Mouse (Mus musculus) left cerebral cortex, adult 18-20 months (tissue): ENCODE measurements around the gene Poc1b. TPM values are rescaled to one million over a fixed set of nuclear protein-coding genes. Genes with fewer than 3 reads are reported as not detected.

Experiments
- DNase-seq, 2 experiments: peaks; one replicate each; pipeline ENCODE4 v3.0.0; 2021 to 2022; ENCODE audit warnings: low spot score in 2 of 2, mixed read lengths in 1 of 2
- long read RNA-seq, 2 experiments: library from polyadenylated mRNA; stranded (forward); transcript quantifications; one replicate each; pipeline ENCODE4 v2.0.0; 2021
- total RNA-seq, 2 experiments: library from RNA; stranded (reverse); gene quantifications; 2 replicates each; pipeline ENCODE4 v1.2.3; 2021

The Poc1b gene
- total RNA-seq, result 1 to 10 TPM; 6.5 to 7.1 TPM
- long read RNA-seq, experiment 1, partial matches to known transcripts, result 2 of 6 reads
- long read RNA-seq, experiment 1, other reads (novel, unspliced or antisense), result 0 of 6 reads
- long read RNA-seq, experiment 2, partial matches to known transcripts, result 0 of 3 reads
- long read RNA-seq, experiment 2, other reads (novel, unspliced or antisense), result 1 of 3 reads

DNA sequence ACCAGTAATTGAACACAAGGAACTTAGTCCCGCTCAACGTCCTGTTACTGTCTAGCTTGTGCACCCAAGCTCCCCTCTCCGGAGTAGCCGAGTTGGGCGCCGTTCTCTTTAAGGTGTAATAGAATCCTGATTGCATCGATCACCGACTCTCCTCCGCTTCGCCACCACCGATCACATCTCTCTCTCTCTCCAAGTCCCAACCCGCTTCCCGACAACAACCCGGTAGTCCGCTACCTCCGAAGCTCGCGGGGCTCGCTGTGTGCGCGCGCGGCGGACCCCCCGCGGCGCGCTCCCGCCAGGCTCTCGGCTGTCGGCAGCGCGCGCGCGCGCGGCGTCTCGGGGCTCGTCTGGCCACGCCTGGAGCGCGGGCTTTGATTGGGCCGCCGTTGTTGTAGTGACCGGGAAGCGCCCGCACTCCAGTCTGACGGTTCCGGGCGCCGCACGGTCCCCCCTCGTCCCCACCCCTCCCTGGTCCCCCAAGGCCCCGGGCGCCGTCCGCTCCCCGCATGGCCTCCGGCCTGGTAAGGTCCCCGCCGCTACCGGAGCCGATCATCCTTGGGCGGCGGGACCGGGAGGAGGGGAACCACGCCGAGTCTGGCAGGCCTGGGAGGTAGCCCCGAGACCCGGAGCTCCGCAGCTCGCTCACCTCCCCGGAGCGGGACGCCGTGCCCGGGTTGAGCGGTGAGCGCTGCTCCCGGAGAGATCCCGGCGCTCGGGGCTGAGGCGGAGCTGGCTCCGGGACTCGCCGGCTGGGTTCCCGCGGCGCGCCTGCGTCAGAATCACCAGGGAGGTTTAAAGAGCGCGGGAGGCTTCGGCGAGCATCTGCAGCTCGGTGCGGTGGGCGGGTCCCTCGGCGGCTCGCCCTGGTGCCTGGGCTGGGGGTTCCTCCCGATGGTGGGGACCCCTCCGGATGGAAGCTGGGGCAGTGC is at the start of gene Poc1b:
TSS of gene Poc1b (plus strand) at position 334 of the 929 bp plus-strand sequence.
- DNase-seq, result peak; percentile 72 to 88

DNA sequence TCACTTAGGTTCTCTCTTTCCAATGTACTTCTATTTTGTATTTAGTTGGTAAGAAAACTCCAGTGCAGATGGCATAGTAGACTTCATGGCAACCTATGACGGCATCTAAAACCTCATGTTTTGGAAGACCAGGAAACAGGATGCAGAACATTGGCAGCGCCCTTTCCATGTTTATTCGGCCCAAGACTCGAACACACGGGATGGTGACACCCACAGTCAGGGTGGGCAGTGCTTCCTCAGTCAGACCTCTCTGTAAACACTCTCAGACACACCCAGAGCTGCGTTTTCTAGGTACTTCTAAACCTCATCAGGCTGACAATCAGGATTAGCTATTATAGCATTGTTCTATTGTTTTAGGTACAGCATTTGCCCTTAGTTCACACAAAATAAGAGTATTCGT is 46.2 kb upstream of the Poc1b start:
- no peak for DNase-seq

DNA sequence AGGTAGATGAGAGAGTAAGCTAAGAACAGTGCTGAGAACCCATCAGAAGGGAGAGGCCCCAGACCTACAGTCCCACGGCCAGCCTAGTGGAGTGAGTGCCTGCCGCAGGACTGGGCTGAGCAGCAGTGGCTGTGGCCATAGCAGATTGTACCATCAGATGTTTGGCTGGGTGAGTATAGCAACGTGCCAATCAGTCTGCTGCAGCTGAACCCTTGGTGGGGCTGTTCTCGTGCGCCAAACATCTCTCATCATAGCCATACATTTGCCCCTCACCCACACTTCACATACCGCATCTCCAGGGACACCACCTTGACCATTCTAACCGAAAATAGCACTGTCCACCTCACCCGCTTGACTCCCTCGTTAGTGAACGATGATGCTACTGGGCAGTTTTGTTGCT is 45.4 kb upstream of the Poc1b start:
- DNase-seq, result no peak

DNA sequence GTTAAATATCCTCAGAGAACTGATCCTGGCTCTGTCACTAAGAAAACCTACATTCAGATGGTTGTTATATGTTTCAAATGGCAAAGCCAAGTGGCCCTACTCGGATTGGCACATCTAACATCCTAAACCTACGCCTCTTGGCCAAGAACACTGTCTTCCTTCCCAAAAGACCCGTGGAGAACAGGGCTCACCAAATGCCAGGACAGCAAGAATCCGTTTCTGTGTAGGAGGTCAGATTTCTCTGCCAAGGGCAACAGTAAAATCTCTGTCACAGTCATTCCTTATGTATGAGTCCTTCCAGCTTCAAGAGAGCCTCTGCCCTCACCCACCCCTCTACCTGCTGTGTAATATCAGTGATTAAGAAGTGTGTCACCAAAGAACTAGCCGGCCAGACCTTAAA is 44.3 kb upstream of the Poc1b start:
- DNase-seq, result no peak

DNA sequence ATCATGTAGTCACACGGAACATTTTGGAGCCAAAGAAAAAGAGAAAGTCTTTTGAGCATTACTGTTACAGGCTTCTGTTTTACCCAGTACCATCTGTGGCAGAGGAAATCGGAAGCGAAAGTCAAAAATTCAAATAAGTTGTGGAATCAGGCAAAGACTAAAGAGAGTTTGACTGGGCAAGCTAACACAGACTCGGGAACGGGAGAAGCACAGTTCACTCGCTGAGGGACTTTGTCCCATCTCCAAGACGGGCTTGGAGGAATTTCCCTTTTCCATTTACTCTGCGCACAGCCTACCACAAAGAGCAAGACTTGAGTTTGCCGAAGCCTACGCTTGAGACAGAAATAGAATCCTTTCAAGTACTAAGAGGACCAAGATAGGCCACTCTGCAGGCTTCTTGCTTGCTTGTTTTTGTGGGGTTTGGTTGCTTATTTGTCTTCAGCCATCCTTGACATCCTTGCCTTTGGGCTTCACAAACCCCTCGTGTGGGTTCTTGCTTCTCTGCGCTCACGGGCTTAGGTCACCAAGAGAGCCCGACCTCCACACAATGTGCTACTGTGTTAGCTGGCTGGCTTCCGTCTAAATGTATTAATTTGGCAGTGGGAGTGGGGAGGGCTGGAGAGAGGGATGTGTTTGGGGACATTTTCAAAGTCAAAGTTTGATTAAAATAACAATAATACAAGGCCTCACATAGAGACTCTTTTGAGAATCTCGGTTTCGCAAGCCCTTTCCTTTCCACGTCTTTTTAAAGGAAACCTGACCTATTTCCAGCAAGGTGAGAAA is 30.5 kb upstream of the Poc1b start:
- DNase-seq, result peak; percentile 27 to 48

DNA sequence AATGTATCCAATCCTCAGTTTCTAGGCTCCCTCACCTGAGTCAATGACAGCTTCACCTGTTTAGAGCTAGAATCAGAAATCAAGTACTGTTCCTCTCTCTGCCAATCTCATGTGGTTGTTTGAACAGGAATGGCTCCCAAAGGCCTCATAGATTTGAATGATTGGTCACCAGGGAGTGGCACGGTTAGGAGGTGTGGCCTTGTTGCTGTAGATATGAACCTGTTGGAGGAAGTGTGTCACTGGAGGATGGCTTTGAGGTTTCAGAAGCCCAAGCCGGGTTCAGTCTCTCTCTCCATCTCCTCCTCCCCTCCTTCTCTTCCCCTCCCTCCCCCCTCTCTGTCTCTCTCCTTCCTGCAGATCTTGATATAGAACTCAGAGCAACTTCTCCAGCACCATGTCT is 28.2 kb upstream of the Poc1b start:
- DNase-seq, result no peak

DNA sequence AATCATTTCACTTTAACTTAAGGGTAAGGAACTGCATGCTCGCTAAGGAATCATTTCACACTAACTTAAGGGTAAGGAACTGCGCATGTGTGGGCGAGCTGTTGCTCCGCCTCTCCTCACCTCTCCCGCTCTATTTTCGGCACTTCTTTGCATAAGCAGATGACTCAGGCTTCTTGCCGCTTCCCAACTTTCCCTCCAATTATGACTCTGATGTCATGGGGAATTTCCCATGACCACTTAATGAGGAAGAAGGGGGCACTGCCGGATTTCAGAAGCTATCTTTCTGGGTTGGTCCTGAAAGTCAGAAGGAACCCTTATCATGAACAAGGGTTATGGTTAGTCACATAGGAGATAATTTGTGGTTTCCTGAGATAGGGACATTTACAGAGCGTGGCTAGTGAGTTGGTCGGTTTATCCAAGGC is 25.3 kb upstream of the Poc1b start:
- peak; percentile 68 to 69 for DNase-seq

DNA sequence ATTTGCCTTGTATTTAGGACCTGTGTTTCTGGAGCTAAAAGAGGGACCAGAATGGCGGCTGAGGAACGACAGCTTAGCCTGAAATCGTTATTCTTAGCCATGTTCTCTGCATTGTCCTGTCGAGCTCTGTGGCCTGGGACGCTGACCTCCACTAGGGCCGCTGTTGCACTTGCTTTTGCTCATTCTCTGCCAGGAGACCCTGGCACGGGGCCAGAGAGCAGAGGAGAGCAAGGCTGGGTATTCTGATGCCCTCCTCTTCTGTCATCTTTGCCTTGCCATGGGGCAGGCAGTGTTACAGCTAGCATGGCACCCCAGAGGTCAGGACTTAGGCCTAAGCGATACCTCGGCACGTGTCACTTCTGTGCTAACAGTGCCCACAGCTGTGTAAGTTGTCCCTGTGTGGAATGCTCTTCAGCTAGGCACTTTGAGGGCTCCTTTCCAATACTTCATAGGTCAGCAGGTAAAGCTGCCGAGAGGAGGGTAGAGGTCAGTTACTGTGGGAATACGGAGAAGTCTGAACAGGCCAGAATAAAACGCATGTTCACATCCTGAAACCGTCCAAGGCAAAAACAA is 23.3 kb upstream of the Poc1b start:
- DNase-seq, result no peak

DNA sequence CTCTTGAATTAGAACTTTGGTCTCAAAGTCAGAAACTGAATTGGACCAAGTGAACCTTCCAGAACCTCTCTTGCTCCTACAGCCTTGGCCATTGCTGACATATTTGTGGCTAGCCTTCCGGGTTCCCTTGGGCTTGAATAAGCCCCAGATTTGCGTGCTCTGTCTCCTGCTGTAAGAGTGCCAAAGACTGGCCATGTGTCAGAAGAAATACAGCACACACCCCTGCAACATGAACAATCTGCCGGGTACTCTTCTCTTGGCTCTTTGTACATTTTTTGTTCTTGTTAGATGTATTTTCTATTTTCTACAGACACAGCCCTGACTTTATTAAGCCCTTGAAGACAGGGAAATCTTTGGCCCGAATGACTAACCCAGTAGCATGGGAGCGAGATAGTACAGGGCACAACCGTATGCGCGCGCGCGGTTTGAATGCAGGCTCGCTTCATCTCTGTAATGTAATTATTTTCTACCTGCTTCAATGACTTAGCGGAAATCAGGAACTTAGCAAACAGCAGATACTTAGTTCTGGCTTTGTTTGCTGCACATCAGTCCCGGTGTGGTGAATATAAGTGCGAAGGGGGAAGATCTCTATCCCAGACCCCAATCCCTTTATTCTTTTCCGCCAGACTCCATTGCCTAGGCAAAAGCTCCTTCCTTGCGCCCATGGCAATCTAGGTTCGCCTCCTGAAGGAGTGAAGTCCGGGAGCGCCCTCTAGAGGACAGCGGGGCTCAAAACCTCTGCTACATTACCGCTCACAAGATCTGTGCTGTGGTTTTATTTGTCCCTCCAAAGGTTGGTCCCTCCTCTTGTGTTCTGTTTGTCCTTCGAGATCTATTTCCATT is 22.2 kb upstream of the Poc1b start:
- peak; percentile 92 to 97 for DNase-seq

DNA sequence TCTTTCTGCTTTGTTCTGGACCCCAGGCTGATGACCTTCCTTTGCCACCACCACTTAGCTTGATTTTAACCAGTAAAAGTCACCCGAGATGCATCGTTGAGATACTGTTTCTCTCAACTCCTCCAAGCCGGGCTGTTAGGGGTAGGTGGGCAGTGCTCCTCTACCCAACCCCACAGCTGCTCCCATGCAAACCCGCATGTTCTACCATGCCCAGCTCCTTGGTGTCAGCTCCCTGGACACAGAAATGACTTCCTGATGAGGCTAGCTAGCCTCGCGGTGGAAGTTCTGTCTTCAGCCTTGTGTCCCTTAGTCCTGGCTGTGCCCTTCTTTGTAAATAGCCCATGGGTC is 21.6 kb upstream of the Poc1b start:
- no peak for DNase-seq

DNA sequence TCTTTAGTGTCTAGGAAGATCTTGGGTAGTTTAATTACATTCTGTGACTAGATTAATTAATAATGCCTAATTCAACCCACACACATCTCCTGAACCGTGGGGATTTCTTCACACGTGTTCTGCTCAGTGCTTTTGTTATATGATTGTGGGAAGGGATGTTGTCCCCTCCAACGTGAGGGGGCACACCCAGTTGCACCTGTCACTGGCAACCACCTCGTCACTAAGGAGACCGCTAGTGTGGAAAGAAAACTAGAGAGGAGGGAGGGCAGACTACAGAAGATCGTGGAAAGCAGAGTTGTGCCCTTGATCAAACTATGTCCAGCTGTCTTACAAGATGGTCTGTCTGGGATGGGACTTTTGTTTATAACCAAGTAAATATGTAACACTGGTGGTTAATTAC is 20.8 kb upstream of the Poc1b start:
- DNase-seq, result no peak

DNA sequence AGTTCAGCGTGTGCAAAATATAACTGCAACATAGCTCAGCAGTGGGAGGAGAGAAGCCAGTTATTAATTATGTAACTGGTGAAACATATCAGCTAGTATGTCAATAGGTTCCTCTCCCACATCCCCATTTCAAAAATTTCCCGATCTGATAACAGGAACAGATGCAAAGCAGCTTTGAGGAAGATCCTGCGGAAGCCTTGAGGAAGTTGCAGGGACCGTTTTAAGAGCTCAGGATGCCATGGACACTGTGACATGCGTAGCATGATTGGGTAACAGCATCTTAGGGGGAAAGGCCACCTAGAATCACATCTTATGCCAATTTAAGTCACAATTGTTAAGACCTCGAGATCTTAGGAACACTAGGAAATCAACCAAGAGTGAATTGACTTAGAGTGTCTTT is 16.9 kb upstream of the Poc1b start:
- no peak for DNase-seq

DNA sequence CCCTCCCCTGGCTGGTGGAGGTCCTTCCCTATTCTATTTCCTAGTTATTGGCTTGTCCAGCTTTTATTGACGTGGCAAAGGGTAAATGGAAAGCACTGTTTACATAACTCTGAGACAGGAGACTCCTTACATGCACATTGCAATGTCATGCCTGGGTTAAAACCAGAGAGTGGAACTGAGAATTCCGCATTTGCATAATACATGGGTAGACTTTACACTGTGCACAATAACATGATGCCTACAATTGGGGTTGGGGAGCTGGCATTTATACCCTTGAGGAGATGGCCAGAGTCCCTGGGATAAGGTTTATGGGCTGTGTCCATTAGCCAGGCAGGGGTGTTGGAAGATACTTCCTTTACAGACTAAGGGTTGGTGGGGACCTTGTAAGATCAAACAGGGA is 13.5 kb upstream of the Poc1b start:
- no peak for DNase-seq

DNA sequence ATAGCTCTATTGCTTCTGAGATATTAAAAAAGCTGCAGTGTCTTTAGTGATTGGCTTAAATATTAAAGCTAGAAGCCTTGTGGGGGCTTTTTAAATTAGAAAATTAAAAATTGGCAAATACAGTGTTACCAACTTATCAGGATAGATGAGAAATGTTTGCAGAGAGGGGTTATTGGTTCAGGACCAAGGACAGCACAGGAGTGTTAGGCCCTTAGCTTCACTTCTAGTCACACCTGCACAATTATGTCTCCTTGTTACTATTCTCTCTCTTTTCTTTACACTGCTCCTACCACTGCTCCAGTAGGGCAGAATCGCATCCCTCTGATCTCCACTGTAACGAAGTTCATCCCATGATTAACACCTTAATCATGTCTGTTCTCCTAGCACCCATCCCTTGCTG is 11.7 kb upstream of the Poc1b start:
- DNase-seq, result no peak

DNA sequence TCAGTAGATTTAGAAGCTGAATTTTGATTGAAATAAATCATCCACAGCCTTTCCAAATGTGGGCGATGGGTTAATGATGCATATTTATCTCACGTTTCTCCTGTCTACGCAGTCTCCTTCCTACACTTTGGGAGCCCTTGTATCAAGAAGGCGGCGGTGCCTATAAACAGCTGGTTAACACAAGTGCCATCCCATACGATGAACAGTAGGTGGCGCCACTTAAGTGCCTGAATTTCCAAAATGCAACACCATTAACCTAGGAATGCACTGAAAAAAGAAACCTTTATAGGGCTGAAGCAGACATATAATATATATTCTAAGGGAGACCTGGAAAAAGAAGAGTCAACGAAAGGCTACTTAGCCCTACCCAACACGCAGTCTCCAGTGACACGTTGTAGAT is 9.5 kb upstream of the Poc1b start:
- peak; percentile 61 to 72 for DNase-seq

DNA sequence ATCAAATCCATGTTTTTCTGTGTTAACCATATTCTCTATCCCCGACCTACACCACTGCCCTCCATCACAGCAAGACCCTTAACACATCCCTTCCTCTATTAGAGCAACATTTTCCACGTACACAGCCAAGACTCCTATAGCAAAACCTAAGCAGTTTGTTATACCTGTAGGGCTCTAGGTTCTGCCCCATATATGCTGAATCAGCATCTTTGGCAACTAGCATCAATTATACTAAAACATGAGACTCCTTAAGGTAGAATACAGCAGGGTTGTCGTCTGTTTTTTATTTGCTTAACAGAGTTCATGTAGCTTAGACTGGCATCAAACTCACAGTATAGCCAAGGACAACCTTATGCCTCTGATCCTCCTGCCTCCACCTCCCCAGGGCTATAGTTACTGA is 1.3 kb upstream of the Poc1b start:
- DNase-seq, result no peak

DNA sequence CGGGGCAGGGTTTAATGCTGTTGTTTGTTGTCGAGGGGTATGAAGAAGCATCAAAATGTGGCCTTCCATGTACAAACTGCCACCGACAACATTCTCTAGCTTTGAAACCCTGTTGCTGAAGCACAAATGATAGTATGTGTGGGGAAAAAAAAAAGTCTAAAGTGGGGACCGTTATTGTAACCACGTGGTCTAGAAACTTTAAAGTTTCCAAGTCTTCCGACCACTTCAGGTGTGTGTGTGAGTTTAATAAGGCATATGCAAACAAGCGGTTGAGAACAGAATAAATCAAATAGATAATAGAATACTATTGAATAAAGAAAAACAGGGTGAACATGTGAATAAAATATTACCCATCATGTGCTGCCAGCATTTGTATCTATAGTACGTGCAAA is 529 bp upstream of the Poc1b start:
- no peak for DNase-seq

DNA sequence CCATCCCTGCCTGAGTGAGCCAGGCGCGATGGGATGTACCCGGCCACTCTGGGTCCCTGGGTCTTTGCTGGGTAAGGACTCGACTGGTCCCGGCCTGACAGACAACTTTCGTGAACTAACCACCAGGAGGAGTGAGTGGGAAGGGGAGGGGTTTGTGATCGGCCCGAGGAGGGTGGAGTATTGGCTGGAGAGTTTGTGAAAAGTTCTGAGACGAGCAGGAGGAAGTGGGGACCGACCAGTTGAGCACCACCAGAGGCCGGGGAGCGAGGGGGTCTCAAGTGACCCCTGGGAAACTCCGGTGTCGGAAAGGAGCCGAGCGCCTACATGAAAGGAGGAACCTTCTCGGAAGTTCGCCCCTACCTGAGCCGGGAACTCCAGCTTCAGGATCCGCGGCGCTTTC is 1.1 kb downstream of the Poc1b start, which contains the start of gene Galnt4:
TSS of gene Galnt4 (plus strand) at position 196 of the 400 bp plus-strand sequence.
- peak in 1 of 2 experiments; percentile 42 for DNase-seq

DNA sequence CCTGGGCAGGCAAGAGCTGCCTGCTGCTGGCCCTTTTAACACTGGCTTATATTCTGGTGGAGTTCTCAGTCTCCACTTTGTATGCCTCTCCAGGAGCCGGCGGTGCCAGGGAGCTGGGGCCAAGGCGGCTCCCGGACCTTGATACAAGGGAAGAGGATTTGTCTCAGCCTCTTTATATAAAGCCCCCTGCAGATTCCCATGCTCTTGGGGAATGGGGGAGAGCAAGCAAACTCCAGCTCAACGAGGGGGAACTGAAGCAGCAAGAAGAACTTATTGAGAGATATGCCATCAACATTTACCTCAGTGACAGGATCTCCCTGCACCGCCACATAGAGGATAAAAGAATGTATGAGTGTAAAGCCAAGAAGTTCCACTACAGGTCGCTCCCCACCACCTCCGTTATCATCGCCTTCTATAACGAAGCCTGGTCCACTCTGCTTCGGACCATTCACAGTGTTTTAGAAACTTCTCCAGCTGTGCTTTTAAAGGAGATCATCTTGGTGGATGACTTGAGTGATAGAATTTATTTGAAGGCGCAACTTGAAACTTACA is 1.7 kb downstream of the Poc1b start:
- no peak for DNase-seq

DNA sequence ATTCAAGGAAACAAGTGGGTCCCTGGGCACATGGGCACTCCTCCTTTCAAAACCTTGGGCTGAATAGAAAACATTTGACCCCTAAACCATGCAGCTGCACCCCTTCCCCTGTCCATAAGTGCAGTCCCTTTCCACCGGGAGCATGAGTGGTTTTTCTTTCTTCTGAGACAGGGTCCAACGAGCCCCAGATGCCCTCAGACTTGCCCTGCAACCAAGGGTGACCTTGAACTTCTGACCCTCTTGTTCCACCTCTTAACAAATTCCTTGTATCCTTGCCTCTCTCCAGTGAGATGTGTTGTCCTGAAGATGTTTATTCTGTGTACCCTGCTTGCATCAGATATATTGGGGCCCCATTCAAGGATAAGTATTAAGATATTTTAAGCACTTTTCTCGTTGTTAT is 6.7 kb downstream of the Poc1b start:
- no peak for DNase-seq
